Mouse (Mus musculus) CD4-positive, CD25-positive, alpha-beta regulatory T cell, adult 2 months (primary cell): ENCODE results near the gene Fibcd1.

Source experiments
- DNase-seq: peaks from one replicate; pipeline ENCODE4 v3.0.0-alpha.2; 2012; ENCODE audit warnings: low read depth, low spot score

Gene Fibcd1

DNA sequence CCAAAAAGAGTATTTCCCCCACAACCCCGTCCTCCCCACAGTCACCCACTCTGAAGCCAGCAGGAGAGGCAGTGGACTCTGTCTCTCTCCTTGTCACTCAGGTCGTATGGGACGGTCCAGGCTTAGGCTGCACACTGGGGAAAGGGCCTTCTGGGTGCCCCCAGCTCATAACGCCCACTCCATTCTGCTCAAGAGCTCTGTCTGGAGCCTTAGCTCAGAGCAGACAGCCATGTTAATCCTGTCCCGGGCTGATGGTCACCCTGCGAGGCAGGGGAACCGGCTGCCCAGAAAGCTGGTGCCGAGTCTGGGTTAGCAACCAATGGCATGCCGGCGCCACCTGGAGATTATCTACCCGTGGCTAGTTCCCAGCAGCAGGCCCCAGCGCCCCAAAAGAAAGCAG is 12.7 kb upstream of the Fibcd1 start:
- no peak for DNase-seq

DNA sequence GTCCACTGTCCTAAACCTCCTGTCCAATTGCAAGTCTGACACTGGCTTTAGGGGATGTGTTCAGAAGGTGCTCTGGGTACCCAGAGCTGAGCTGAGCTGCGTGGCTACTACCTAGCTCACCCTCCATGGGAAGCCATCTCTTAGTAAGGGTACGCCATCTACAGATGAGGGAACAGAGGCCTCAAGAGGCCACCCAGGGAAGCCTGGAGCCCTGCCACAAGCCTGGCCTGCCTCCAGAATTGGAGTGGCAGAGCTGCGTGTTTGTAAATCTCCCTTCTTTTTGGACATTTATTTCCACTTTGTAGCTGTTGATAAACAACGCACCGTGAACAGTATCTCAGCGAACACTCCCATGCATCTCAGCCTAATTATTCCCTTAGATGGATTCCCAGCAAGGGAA is 11.4 kb upstream of the Fibcd1 start:
- no peak for DNase-seq

DNA sequence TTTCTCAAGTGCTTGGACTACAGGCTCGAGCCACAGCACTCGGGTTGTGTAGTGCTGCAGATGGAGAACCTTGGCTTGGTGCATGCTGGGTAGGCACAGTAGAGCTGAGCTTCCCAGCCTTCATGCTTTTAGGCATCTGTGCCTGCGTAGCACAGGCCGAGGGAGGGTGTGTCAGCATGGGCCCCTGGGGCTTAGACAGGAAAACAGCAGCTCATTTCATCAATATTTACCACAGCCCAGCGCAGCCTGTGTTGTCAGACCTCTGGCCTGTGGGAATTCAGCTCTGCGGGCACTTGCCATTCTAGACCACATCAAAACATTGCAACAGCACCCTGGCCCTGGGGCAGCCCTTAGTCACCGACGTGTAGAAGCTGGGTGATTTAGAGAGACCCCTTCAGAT is 10.2 kb upstream of the Fibcd1 start:
- DNase-seq = no peak

DNA sequence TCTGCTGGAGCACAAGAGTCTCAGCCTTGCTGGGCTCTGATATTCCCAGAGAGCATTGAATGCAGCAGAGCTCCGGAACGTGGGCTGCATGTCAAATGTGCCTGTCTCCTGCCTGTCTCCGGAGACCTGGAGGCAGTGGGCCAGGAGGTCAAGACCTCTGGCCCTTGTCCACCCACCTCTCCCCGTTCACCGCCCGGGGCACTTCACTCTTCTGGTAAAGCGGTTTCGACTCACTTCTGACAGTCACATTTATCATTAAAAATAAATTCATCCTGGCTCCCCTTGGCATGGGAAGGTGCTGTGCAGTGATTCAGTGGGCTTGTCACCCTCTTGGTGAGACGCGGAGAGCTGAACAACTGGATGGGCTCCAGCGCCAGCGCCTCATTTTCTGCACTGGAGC is 4.3 kb upstream of the Fibcd1 start:
- no peak for DNase-seq

DNA sequence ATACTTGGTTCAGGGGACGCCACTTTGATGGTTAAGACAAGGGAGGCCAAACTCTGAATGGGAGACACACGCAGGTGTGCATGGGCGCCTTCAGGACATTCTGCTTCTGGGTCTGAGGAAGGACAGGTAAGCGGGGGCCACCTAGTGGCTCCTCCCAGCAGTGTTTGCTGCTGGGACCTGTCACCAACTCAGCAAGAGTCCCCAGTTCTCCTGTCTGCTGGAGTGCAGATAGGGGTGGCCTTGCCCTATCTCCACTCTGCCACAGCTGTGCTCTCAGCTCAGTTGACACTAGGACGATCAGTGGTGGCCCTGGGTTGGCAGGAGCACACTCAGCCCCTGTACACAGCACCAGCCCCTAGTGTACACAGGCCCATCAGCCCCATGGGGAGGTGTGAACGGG is 2.1 kb upstream of the Fibcd1 start:
- DNase-seq = peak; percentile 84

DNA sequence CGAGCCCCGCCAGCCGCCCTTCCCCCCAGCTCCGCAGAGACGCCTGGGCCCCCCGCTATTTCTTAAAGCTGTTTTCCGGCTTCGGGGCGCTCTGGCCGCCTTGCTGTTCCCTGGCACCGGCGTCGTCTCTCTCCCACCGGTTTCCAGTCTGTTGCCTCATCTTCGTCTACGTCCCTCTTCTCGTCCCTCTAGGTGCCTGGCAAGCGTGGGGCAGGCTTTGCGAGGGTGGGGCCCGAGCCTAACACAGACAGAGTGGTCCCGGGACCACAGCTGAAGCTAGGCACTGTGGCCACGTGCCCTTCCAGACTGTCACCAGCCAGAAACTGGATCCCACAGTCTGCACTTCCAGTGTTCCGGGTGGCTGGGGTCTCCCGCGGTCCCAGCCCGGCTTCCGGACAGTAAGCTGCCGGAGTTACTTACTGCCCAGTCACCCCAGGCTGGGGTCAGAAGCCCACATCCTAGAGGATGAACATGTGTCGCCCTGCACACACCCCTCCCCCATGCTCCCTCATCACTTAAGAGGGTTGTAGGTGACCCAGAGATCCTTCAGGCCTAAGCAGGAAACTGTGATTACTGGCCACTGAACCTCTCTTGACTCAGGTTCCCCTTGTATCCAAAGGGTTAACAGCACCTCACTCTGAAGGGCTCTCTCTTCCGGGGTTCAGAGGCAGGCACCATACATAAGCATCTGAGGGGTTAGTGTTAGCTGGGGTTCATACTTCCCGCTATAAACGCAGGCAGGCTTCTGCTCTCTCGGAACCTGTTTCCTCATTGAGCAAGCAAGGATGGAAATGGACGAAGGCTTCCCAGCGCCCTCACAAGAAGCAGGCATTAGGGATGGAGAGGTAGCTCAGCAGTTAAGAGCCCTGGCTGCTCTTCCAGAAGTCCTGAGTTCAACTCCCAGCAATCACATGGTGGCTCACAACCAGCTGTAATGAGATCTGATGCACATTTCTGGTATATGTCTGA is 1.2 kb upstream of the Fibcd1 start:
- DNase-seq = peak; percentile 49

DNA sequence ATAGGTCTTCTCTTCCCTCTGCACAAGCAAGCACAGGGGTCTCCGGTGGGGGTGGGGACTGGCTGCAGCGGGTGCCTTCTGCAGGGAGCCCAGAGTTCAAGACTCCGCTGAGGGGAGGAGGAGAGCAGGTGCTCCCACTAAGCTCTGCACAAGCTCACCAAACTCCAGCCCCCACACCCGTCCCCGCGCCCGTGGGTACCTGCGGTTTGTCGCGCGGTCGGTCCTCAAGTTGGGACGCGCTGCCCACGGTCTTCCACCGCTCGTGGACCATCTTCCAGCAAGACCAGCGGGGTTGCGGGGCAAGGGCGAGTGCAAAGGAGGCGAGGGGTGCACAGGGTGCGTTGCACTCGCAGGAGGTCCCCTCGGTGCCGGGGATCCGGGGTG is 301 bp downstream of the Fibcd1 start:
- no peak for DNase-seq

DNA sequence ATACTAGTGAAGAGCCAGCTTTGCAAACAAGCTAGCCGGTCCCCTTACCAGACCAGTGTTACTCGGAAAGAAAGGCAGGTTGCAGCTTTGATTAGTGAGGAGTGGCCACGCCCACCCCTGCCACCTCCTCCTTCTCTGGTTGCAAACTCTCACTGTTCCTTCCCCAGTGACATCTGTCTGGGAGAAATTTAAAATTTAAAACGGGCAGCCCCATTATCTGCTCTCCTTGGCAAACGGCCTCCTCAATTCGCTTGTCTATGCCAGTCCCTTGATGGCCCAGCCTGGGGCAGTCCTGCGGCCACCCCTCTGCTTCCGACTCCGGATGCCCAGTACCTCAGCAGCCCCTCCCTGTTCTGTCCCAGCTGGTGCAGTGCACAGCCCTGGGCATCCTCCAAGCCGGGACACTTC is 1.1 kb downstream of the Fibcd1 start:
- DNase-seq = peak; percentile 22

DNA sequence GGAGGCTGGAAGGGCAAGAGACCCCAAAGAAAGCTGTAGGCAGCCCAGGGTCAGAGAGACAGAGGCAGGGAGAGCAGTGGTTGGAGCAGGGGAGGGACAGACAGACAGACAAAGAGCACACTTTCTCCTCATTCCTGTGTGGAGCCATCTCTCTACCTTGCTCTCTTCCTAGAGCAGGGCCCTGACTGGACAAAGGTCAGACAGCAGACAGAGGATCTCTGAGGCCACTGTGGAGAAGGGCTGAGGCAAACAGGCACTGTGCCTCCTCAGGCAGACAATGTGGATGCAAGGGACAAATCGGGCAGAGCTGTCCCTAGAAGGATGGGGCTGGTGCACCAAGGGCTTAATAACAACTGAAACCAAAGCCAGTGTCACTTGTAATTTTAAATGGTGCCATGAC is 6.9 kb downstream of the Fibcd1 start:
- no peak for DNase-seq

DNA sequence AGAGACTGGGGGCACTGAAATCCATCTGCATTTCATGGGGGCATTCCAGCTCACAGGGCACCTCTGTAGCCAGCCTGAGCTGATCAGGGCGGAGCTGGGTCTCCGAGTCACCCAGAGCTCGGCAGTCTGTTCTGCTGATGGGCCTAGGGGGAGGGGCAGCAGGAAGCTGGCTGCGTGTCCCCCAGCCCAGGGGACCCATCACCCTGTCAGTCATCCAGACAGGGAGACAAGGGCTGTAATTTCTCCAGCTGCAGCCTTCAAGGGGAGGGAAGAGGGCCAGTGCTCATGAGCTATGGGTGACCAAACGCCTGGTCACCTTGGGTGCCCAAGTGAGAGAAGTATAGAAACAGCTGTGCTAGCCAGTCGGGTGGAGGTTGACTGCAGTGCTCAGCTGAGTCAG is 8.8 kb downstream of the Fibcd1 start:
- DNase-seq = no peak

DNA sequence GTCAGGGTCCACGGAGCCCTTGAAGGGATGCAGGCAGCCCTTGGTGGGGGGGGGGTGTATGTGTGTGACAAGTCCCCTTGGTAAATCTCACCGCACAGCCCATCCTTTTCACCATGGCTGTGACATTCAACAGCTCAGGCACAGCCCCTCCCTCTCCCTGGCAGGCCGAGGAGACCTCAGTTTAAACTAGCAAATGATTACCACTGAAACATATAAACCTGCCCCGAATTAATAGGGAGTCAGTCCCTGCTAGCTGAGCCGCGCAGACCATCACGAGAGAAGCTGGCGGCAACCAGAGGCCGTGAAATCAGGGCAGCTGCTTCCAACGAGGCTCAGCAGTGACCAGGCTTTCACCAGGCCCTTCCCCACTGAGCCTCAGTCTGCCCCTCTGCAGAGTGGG is 9.7 kb downstream of the Fibcd1 start:
- no peak for DNase-seq

DNA sequence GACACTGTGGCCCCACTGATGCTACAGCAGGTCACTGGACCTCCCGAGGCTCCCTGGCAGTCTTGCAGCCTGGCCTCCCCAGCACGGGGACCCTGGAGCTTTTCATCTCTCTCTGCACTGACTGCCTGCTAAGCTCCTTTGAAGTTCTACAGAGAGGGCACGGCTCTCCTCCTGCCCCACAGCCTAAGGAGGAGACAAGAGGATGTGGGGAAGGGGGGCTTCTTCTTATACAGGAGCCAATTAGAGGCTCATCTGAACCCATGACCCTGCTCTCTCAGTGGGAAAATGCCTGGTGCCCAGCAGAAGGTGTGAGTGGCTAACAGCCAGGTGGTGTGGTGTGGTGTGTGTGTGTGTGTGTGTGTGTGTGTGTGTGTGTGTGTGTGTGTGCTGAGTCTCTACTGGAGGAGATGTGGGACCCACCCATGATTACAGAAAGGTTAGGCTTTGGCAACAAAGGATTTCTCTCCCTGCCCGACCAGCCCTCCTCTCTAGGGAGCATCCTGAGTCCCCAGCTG is 17.4 kb downstream of the Fibcd1 start:
- DNase-seq = no peak

DNA sequence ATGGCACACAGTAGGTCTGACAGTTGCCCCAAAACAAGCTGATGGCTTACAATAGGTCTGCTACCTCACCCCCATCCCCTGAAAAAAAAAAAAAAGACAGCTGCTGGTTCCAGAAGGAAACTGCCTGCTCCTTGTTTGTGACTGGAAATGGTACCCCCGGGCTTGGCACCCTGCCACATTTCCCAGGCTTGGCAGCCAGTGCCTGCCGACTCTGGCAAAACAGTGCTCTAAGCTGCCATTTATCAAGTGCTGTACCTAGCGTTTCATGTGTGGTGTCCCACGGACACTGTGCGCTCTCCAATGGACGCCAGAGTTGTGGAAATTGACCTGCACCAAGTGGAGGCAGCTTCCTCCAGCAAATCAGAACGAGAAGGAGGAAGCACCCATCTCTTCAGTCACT is 17.9 kb downstream of the Fibcd1 start:
- DNase-seq = no peak

DNA sequence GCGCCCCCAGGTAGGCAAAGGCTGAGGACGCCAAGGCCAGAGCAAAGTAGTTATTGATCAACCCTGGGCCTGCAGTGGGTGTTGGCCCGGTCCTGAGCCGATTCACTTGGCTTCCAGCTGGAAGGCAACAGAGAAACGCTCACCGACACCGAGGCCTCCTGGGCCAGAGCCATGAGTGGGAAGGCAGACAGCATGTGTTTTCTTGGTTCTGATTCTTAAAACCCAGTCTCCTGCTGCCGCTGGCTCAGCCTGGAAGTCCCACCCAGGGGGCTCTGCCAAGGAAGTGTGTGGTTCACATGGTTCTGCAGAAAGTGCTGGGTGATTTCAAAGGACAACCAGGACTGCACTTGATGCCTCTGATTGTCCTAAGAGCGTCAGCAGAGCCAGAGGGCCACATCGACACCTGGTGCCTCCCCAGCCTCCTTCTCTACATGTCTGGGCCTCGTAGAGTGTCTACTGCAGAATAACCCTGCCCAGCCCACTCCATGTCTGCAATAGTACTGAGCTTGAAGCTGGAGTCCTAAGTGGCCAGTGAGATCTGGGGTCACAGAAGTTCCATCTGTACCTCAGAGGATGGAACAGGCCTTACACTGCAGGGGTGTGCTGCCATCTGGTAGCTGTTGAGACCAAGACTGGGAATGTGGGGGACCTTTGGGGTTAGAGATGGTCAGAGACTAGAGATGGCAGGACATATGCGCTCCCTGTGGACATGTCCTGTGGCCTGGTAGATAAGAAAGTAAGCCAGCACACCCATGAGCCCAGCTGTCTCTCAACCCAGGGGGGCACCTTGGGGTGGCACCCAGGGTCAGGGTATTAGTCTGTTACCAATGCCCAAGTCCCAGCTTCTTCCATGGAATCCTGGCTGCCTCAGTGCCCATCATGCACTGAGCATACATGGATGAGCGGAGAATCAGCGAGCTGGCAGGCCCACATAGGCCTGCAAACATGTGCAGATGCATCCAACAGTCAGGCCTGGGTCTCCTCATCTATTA is 19.4 kb downstream of the Fibcd1 start:
- no peak for DNase-seq

DNA sequence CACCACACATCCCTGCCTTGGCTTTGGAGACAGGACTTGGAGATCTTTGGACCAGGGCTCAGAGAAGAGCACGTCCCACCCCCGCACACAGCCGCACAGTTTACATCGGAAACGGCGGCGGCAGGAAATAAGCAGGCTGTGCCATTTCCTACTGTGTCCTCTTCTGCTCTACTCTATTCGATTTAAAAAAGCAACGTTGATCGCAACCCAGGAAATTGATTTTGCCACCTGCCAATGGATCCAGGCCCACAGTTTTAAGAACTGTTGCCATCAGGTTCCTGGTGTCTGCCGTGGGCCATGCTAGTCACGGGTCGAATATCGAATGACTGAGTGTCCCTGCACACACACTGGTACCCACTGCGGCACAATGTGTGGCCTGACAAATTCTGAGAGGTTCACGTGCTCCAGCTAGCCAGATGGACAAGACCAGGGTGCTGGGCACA is 20.3 kb downstream of the Fibcd1 start:
- peak; percentile 72 for DNase-seq

DNA sequence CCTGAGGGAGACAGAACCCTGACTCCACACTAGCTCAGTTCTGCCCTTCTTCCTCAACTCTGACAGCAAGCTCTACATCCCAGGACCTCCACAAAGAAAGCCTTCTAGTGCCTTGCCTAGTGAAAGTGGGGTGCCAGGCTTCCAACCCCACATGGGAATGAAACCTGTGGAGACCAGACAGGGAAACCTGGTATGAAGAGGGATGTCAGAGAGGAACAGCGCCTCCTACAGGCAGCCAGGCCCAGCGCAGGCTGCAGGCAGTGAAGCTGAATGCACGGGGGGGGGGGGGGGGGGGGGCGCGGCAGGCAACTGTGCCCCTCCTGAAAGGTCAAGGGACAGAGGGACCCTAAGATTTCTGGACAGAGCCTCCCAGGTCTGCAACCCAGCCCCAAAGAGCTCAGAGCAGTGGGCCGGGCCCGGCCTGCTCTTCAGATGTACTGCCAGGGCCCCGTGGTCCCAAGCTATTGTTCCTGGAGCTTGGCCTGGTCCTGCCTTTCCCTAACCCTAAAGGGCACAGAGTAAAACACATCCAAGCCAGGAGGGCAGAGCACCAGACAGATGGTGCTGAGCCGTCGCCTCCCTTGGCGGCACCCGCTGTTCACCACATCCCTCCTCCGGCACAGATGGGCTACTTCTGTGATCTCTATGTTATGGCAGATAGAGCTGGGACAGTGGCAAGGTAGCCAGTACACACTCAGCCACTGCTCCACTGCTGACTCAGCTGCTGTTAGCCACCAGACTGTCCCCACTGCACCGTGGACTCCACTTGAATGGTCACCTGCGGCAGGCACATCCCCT is 21.7 kb downstream of the Fibcd1 start:
- peak; percentile 74 for DNase-seq

DNA sequence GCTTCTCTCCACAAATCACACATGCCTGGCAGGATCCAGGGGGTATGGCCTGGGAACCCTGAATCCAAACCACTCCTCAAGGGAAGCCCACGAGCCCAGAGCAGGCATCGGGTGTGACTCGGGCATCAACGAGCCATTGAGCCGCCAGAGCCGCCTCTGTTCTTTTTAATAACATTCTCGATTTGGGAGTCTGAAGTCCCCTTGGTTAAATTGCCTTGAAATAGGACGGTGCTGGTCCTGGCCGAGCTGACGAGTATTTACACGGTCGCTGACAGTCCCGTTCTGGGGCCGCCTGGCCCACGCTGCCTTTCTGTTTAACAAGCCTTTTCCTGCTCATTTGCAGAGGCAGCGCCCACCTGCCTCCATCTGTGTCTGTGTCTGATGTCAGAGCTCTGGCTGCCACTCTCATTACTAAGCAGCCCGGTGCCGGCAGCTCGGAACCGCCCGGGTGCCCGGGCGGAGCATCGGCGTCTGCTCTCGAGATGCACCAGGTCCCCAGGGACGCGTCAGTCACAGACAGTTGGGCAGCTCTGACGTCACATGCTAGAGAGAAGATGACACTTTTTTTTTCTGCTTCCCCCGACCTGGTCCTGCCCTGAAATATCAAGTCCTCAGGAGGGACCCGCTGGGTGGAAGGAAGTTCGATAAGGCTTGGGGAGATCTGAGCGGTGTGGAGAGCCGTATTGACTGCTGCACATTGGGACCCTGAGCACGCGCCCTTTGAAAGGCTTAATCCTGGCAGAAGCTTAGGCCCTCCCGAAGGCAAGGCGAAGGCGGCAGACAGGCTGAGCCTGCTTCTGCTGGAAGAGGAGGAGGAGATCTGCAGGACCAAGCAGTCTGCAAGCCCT is 23.1 kb downstream of the Fibcd1 start:
- DNase-seq = peak; percentile 77

DNA sequence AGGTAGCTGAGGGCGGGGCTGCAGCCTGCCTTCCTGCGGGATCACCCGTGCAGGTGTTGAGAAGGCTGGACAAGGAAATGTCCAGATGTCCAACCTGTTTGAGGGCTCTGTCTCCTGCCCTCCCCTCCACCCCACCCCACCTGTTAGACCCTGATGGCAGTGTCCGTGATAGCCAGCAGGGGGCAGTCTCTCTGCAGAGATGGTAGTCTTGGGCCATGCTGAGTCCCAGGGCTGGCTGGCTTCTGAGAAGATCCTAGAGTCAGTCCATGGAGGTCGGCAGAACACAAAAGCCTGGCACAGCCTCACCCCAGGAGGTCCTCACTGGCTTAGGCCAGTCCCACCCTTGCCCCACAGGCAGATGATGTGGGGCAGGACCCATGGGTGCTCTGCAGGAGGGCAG is 30.4 kb downstream of the Fibcd1 start:
- DNase-seq = peak; percentile 86

DNA sequence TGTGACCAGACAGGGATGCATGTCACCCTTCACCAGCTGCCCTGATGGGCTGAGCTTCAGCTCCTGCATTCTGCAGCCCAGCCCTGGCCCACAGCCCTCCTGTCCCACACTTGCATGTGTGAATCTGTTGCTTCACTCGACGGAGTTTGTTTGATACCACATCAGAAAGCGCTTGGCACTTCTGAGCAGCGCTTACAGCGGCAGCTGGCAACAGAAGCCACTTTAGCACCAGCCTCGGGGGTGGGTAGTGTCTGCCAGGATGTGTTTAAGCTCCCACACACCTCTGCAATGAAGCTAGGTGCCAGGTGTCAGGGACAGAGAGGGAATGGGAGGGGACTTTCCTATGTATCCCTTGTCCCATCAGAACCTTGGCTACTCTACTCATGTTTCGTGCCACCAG is 31.1 kb downstream of the Fibcd1 start:
- peak; percentile 27 for DNase-seq

DNA sequence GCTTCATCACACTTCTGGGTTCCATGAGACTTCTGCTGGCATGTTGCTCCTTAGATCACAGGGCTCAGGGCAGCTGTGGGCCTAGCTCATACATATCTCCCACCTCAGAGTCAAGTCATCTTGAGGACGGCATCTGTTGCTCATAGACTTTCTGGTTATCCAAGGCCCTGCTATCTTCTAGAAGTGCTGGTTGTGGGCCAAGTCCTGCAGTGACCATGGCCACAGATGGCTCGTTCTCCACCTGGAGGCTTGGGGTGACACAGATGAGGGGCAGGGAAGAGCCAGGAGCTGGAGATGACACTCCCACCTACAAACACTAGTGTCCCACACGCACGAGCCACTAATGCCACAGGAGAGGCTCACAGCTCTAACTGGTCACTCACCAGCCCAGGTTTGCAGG is 32.2 kb downstream of the Fibcd1 start:
- no peak for DNase-seq
